Mouse (Mus musculus): ENCODE measurements around the gene Olfml2b. TPM values are rescaled to one million over a fixed set of nuclear protein-coding genes. Genes with fewer than 3 reads are reported as not detected.

The Olfml2b gene
- total RNA-seq, 4 experiments from 2014 or later: 2.9 to 4.2 (median 3.9) TPM

- DNase-seq (ENCODE audit: low spot score in 2 of 2): no peak
Measured at GRCm38 (mm10) chr1:170695326-170695725, 51.0 kb downstream of the Olfml2b start.

- no peak for DNase-seq (ENCODE audit: low spot score in 2 of 2)
Measured at GRCm38 (mm10) chr1:170696996-170697395, 52.7 kb downstream of the Olfml2b start.

DNA sequence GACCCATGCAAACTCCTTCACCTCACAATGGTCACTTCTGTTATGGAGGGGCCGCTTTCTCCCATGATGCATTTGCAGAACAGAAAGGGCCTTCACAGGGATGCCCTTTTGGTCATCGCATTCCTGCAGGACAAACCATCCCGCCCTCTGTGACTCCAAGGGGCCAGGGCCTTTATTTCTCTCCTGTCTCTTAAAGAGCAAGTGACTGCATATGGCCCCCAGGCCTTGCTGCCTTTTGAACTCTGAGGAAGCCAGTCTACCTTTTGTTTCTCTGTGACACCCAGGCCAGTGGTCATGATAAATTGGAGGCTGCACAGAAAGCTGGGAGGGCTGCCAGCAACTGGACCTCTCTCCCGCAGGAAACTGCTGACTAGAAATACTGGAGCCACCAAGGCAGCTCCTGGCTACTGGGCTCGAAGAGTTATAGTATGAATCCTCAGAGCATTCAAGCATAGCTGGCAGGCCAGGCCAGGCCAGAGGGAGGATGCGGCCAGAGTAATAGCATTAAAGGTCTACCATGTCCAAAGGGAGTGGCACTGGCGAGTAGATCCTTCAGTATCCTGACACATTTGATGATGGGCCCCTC, 53.5 kb downstream of the Olfml2b start:
- DNase-seq (ENCODE audit: low spot score in 2 of 2): no peak

- DNase-seq (ENCODE audit: low spot score in 2 of 2): no peak
Measured at GRCm38 (mm10) chr1:170698771-170699170, 54.4 kb downstream of the Olfml2b start.

GRCm38 (mm10) chr1:170699553-170699952, 55.2 kb downstream of the Olfml2b start:
- no peak for DNase-seq (ENCODE audit: low spot score in 2 of 2)

GRCm38 (mm10) chr1:170700496-170701027, 56.2 kb downstream of the Olfml2b start:
- DNase-seq (ENCODE audit: low spot score in 2 of 2): no peak

GRCm38 (mm10) chr1:170701178-170701577, 56.8 kb downstream of the Olfml2b start:
- DNase-seq (ENCODE audit: low spot score in 2 of 2): no peak

DNA sequence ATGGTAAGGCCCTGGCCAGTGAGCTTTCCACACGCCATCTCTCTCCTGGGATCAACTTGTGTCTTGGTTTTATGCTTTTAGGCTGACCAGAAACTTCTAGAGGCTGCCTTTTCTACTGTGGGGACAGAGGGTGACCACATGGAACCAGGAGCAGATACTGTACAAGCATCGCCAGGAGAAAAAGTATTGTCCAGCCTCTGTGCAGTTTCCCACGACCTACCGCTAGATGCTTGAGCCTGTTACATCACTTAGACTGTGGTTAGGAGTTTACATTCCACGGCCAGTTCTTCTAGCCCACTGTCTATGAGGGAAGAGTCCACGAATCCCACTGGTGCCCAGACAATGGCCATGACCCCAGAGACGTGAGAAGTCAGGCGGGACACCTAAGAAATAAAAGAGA, 57.2 kb downstream of the Olfml2b start:
- no peak for DNase-seq (ENCODE audit: low spot score in 2 of 2)

- DNase-seq (ENCODE audit: low spot score in 2 of 2): no peak
Measured at GRCm38 (mm10) chr1:170702263-170702662, 57.9 kb downstream of the Olfml2b start.

- no peak for DNase-seq (ENCODE audit: low spot score in 2 of 2)
Measured at GRCm38 (mm10) chr1:170702958-170703357, 58.6 kb downstream of the Olfml2b start.

DNA sequence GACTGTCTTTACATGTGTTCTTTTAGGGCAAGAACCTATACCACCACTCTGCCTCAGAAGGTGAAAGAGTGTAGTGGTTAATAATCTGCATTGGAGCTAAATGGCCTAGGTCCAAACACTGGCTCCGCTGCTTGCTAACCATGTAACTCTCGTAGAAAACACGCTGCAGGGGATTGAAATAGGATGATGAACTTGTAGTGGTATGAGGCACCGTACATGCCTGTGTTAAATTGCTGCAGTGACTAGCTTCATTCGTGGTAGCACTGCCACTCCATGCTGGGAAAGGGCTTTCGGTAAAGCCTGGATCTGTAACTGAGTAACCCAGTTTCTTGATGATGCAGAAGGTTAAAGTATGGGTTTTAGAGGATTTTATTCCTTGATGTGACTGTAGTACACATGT, 59.8 kb downstream of the Olfml2b start:
- DNase-seq (ENCODE audit: low spot score in 2 of 2): no peak

- no peak for DNase-seq (ENCODE audit: low spot score in 2 of 2)
Measured at GRCm38 (mm10) chr1:170704911-170705594, 60.7 kb downstream of the Olfml2b start.

GRCm38 (mm10) chr1:170706046-170706445, 61.7 kb downstream of the Olfml2b start:
- no peak for DNase-seq (ENCODE audit: low spot score in 2 of 2)

- DNase-seq (ENCODE audit: low spot score in 2 of 2): no peak
Measured at GRCm38 (mm10) chr1:170709034-170709433, 64.7 kb downstream of the Olfml2b start.

- no peak for DNase-seq (ENCODE audit: low spot score in 2 of 2)
Measured at GRCm38 (mm10) chr1:170709481-170709880, 65.1 kb downstream of the Olfml2b start.

- DNase-seq (ENCODE audit: low spot score in 2 of 2): no peak
Measured at GRCm38 (mm10) chr1:170709969-170710368, 65.6 kb downstream of the Olfml2b start.

DNA sequence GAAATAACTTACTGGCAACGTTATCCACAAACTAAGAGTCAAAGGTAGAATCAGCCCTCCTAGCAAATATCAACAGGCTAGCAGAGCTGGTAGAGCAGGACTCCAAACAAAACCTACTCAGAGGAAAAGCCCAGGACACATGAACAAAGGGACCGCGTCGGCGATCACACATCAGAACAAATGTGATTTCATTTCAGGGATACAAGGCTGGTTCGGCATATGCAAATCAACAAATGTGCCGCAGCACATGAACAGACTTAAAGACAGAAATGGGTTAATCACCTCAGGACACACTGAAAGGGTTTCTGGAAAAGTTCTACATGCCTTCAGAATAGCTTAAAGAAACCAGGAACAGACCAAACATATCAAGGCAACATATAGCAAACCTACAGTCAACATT, 67.4 kb downstream of the Olfml2b start:
- no peak for DNase-seq (ENCODE audit: low spot score in 2 of 2)

GRCm38 (mm10) chr1:170717241-170717828, 73.0 kb downstream of the Olfml2b start:
- no peak for DNase-seq (ENCODE audit: low spot score in 2 of 2)

DNA sequence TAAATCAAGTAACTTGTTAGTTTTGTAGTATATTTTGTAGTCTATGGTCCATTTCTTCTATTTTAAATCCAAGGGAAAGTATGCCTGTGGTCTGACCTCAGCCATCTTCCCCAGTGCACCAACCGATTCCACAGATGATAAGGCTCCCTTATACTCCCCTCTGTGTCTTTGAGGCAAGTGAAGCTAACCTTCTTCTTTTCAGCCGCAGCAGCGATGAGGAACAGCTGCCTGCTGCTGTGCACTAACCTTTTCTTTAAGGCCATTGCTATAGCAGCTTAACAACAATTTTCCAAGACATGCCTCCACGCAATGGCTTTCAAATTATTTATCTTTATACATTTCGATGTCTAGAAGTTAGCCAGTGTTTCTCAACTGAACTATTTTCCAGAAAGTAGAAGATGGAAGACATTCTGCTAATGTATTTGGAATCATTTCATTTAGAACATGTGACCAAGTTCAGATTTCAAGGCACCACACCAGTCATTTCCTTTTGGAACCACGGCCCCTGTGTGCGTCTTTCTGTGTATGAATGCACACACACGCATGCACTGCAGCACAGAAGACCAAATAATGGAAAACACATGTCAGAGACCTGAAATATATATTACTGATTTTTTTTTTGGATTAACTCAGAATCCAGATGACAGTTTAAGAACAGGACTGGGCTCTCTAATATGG, 73.9 kb downstream of the Olfml2b start:
- DNase-seq (ENCODE audit: low spot score in 2 of 2): no peak

- DNase-seq (ENCODE audit: low spot score in 2 of 2): no peak
Measured at GRCm38 (mm10) chr1:170721560-170721959, 77.2 kb downstream of the Olfml2b start.

DNA sequence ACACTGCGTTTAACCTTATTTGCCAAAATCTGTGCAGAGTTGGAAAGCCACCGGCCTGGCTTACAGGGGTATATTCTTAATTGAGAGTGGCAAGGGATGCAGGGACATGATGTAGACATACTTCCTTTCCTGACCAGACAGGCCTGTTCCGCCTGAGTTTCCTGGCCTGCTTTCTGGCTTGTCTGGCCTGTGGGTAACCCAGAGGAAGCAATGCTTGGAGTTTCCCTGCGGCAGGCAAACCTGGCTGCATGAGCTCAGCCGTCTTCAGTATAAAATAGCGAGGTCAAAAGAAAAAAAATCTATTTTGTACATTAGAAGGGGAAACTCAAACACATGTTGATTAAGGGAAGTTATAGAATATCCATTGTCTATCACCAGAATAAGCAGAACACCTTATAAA, 84.2 kb downstream of the Olfml2b start:
- DNase-seq (ENCODE audit: low spot score in 2 of 2): no peak

Data from left cerebral cortex, adult 8-10 months (tissue).